Mouse (Mus musculus) MEL (cell line): ENCODE results near the gene Fem1a. TPM values are rescaled to one million over a fixed set of nuclear protein-coding genes. Genes with fewer than 3 reads are reported as not detected.

Experiments
- DNase-seq: peaks from one replicate; pipeline ENCODE4 v3.0.0; 2011; ENCODE audit warnings: low read depth, low spot score
- H3K27ac ChIP-seq: 2 replicates; pipeline ENCODE4 v1.5.1; 2012; ENCODE audit warnings: low read depth, mild to moderate bottlenecking, control low read depth, low read length, moderate library complexity; ENCODE audit not compliant: control insufficient read depth
- H3K27me3 ChIP-seq, 2 experiments: fragments of 150-350 bp in 1 of 2; sonication (generic) in 1 of 2; 2 replicates each; pipeline ENCODE4 v1.6.1; 2012; ENCODE audit warnings: low read length in 2 of 2, mild to moderate bottlenecking in 2 of 2, improper control_type of control experiment in 1 of 2, moderate library complexity in 1 of 2; ENCODE audit not compliant: insufficient read depth in 2 of 2, control insufficient read depth in 1 of 2
- H3K36me3 ChIP-seq, 2 experiments: 2 replicates each; pipeline ENCODE4 v1.6.1; 2012 to 2014; ENCODE audit warnings: low read length in 2 of 2, improper control_type of control experiment in 1 of 2, inconsistent platforms in 1 of 2, mild to moderate bottlenecking in 1 of 2; ENCODE audit not compliant: insufficient read depth in 2 of 2, control insufficient read depth in 1 of 2
- H3K4me1 ChIP-seq, 2 experiments: fragments of 150-350 bp in 1 of 2; sonication (generic) in 1 of 2; 2 replicates each; pipeline ENCODE4 v1.6.1; 2012; ENCODE audit warnings: low read length in 2 of 2, improper control_type of control experiment in 1 of 2, mild to moderate bottlenecking in 1 of 2; ENCODE audit not compliant: insufficient read depth in 2 of 2, control insufficient read depth in 1 of 2
- H3K4me3 ChIP-seq, 2 experiments: fragments of 150-350 bp in 1 of 2; sonication (generic) in 1 of 2; 2 replicates each; pipeline ENCODE4 v1.5.1; 2012; ENCODE audit warnings: low read depth in 2 of 2, low read length in 2 of 2, mild to moderate bottlenecking in 2 of 2, moderate library complexity in 2 of 2, control low read depth in 1 of 2, improper control_type of control experiment in 1 of 2; ENCODE audit not compliant: control insufficient read depth in 1 of 2, insufficient read depth in 1 of 2
- H3K79me2 ChIP-seq: 2 replicates; pipeline ENCODE4 v1.6.1; 2012; ENCODE audit warnings: mild to moderate bottlenecking, low read length, moderate library complexity; ENCODE audit not compliant: control insufficient read depth, poor library complexity, insufficient read depth
- H3K9ac ChIP-seq: 2 replicates; pipeline ENCODE4 v1.6.1; 2012; ENCODE audit warnings: low read depth, mild to moderate bottlenecking, control low read depth, low read length, moderate library complexity; ENCODE audit not compliant: control insufficient read depth, poor library complexity, severe bottlenecking
- H3K9me3 ChIP-seq: fragments of 150-350 bp; sonication (generic); replicated peaks from 2 replicates; pipeline ENCODE4 v1.6.1; 2012; ENCODE audit warnings: mild to moderate bottlenecking, low read length, improper control_type of control experiment, moderate library complexity; ENCODE audit not compliant: insufficient read depth
- CHD1 ChIP-seq: IDR thresholded peaks from 2 replicates; pipeline ENCODE4 v1.6.1; 2012; ENCODE audit warnings: low read depth, mild to moderate bottlenecking, inconsistent platforms, low read length, improper control_type of control experiment
- CHD2 ChIP-seq: IDR thresholded peaks from 2 replicates; pipeline ENCODE4 v1.6.1; 2011; ENCODE audit warnings: low read length, improper control_type of control experiment
- E2F4 ChIP-seq: IDR thresholded peaks from 2 replicates; pipeline ENCODE4 v1.6.1; 2011; ENCODE audit warnings: low read depth, low read length, improper control_type of control experiment, borderline replicate concordance
- ELF1 ChIP-seq: IDR thresholded peaks from 2 replicates; pipeline ENCODE4 v1.6.1; 2014; ENCODE audit warnings: low read depth, mild to moderate bottlenecking, inconsistent platforms, low read length, improper control_type of control experiment, moderate library complexity
- EP300 ChIP-seq, 2 experiments: IDR thresholded peaks; 2 replicates each; pipeline ENCODE4 v1.6.1; 2011; ENCODE audit warnings: improper control_type of control experiment in 2 of 2, low read length in 2 of 2, low read depth in 1 of 2, mild to moderate bottlenecking in 1 of 2
- ETS1 ChIP-seq: IDR thresholded peaks from 2 replicates; pipeline ENCODE4 v1.6.1; 2012; ENCODE audit warnings: low read depth, mild to moderate bottlenecking, inconsistent platforms, low read length, improper control_type of control experiment, moderate library complexity
- GATA1 ChIP-seq: IDR thresholded peaks from 2 replicates; pipeline ENCODE4 v1.6.1; 2011; ENCODE audit warnings: low read depth, low read length, improper control_type of control experiment
- HCFC1 ChIP-seq: IDR thresholded peaks from 2 replicates; pipeline ENCODE4 v1.6.1; 2012; ENCODE audit warnings: low read depth, mild to moderate bottlenecking, inconsistent platforms, low read length, improper control_type of control experiment, moderate library complexity
- KAT2A ChIP-seq: conservative IDR thresholded peaks from 2 replicates; pipeline ENCODE4 v1.6.1; 2012; ENCODE audit warnings: low read depth, low read length, improper control_type of control experiment, inconsistent platforms
- MAFK ChIP-seq: IDR thresholded peaks from 2 replicates; pipeline ENCODE4 v1.6.1; 2011; ENCODE audit warnings: low read depth, mild to moderate bottlenecking, low read length, improper control_type of control experiment, borderline replicate concordance
- MAX ChIP-seq: IDR thresholded peaks from 2 replicates; pipeline ENCODE4 v1.6.1; 2011; ENCODE audit warnings: low read length, improper control_type of control experiment
- MAZ ChIP-seq: IDR thresholded peaks from 2 replicates; pipeline ENCODE4 v1.6.1; 2012; ENCODE audit warnings: low read depth, mild to moderate bottlenecking, inconsistent platforms, low read length, improper control_type of control experiment
- MXI1 ChIP-seq: IDR thresholded peaks from 2 replicates; pipeline ENCODE4 v1.6.1; 2011; ENCODE audit warnings: mild to moderate bottlenecking, low read depth, low read length, improper control_type of control experiment
- NRF1 ChIP-seq: IDR thresholded peaks from 2 replicates; pipeline ENCODE4 v1.6.1; 2014; ENCODE audit warnings: low read depth, mild to moderate bottlenecking, inconsistent platforms, low read length, improper control_type of control experiment, moderate library complexity; ENCODE audit not compliant: poor library complexity, insufficient read depth, severe bottlenecking
- POLR2A ChIP-seq, 2 experiments: IDR thresholded peaks; 2 replicates each; pipeline ENCODE4 v1.6.1; 2011 to 2012; ENCODE audit warnings: low read length in 2 of 2, mild to moderate bottlenecking in 2 of 2, control low read depth in 1 of 2, improper control_type of control experiment in 1 of 2, low read depth in 1 of 2, moderate library complexity in 1 of 2; ENCODE audit not compliant: control insufficient read depth in 1 of 2, insufficient read depth in 1 of 2, poor library complexity in 1 of 2
- POLR2AphosphoS2 ChIP-seq: IDR thresholded peaks from 2 replicates; pipeline ENCODE4 v1.6.1; 2011; ENCODE audit warnings: low read length, improper control_type of control experiment
- RAD21 ChIP-seq: IDR thresholded peaks from 2 replicates; pipeline ENCODE4 v1.6.1; 2011; ENCODE audit warnings: mild to moderate bottlenecking, low read depth, low read length, improper control_type of control experiment
- RCOR1 ChIP-seq: IDR thresholded peaks from 2 replicates; pipeline ENCODE4 v1.6.1; 2012; ENCODE audit warnings: low read depth, mild to moderate bottlenecking, inconsistent platforms, low read length, improper control_type of control experiment
- SIN3A ChIP-seq: IDR thresholded peaks from 2 replicates; pipeline ENCODE4 v1.6.1; 2012; ENCODE audit warnings: low read length, improper control_type of control experiment, inconsistent platforms
- TAL1 ChIP-seq: IDR thresholded peaks from 2 replicates; pipeline ENCODE4 v1.6.1; 2012; ENCODE audit warnings: mild to moderate bottlenecking, inconsistent platforms, low read length, moderate library complexity, mixed read lengths
- TBP ChIP-seq: IDR thresholded peaks from 2 replicates; pipeline ENCODE4 v1.8.0; 2011; ENCODE audit warnings: low read depth, low read length, improper control_type of control experiment
- TCF12 ChIP-seq: IDR thresholded peaks from 2 replicates; pipeline ENCODE4 v1.6.1; 2014; ENCODE audit warnings: low read depth, mild to moderate bottlenecking, inconsistent platforms, low read length, improper control_type of control experiment, moderate library complexity
- UBTF ChIP-seq: IDR thresholded peaks from 2 replicates; pipeline ENCODE4 v1.6.1; 2012; ENCODE audit warnings: low read depth, mild to moderate bottlenecking, inconsistent platforms, low read length, improper control_type of control experiment, moderate library complexity, borderline replicate concordance; ENCODE audit not compliant: insufficient read depth
- USF1 ChIP-seq: IDR thresholded peaks from 2 replicates; pipeline ENCODE4 v1.6.1; 2014; ENCODE audit warnings: low read depth, mild to moderate bottlenecking, inconsistent platforms, low read length, improper control_type of control experiment, moderate library complexity
- USF2 ChIP-seq, 2 experiments: IDR thresholded peaks; 2 replicates each; pipeline ENCODE4 v1.6.1; 2011 to 2012; ENCODE audit warnings: improper control_type of control experiment in 2 of 2, low read length in 2 of 2, borderline replicate concordance in 1 of 2, inconsistent platforms in 1 of 2, low read depth in 1 of 2, mild to moderate bottlenecking in 1 of 2; ENCODE audit not compliant: insufficient read depth in 1 of 2
- ZC3H11A ChIP-seq: IDR thresholded peaks from 2 replicates; pipeline ENCODE4 v1.6.1; 2012; ENCODE audit warnings: low read depth, mild to moderate bottlenecking, inconsistent platforms, low read length, improper control_type of control experiment
- ZKSCAN1 ChIP-seq: IDR thresholded peaks from 2 replicates; pipeline ENCODE4 v1.6.1; 2012; ENCODE audit warnings: low read depth, mild to moderate bottlenecking, inconsistent platforms, low read length, improper control_type of control experiment, moderate library complexity
- ZMIZ1 ChIP-seq: IDR thresholded peaks from 2 replicates; pipeline ENCODE4 v1.6.1; 2012; ENCODE audit warnings: low read depth, mild to moderate bottlenecking, inconsistent platforms, low read length, improper control_type of control experiment, moderate library complexity
- polyA plus RNA-seq, 2 experiments: library from polyadenylated mRNA; stranded (reverse) in 1 of 2; unstranded in 1 of 2; fragments of >175 nt in 1 of 2; fragments of >200 nt in 1 of 2; gene quantifications; 2 replicates each; pipeline versions ENCODE4 v1.2.1 to v1.2.4; 2012; ENCODE audit warnings: low replicate concordance in 2 of 2, low read depth in 1 of 2; ENCODE audit not compliant: insufficient read length in 2 of 2, insufficient read depth in 1 of 2, missing spikeins in 1 of 2
- total RNA-seq: library from RNA; depleted of rRNA; stranded (reverse); fragments of 300-350 nt; gene quantifications from 2 replicates; pipeline ENCODE4 v1.2.3, GENCODE M21; 2012

The Fem1a gene
- total and polyA plus RNA-seq, 3 experiments = 17.1 to 21.5 TPM; not detected in 1

GRCm38 (mm10) chr17:56211090-56211489 lies 45.5 kb upstream of the Fem1a start:
- no peaks in the 10 kb centered on the region for H3K9me3 ChIP-seq
- peaks cover 0 to 2% of the 10 kb centered on the region in 2 experiments; a peak in 1 of 4 replicates for H3K36me3 ChIP-seq
- no peaks in the 10 kb centered on the region for H3K4me1 ChIP-seq
- no peak overlapping the region for H3K9ac ChIP-seq
- H3K27me3 ChIP-seq = no peaks in the 10 kb centered on the region
- H3K79me2 ChIP-seq = no peaks in the 10 kb centered on the region
- no peak overlapping the region for H3K4me3 ChIP-seq
- DNase-seq = no peak
- TF ChIP-seq CHD1 (no peak), EP300 (IDR thresholded peaks at IDR 0.05; ENCODE audit: low read depth in 1 of 2, low read length in 2 of 2) (no peak), MAZ (no peak), ZMIZ1 (no peak), TBP (no peak), POLR2A (IDR thresholded peaks at IDR 0.05; ENCODE audit: control insufficient read depth in 1 of 2, insufficient read depth in 1 of 2, low read depth in 1 of 2, low read length in 2 of 2, poor library complexity in 1 of 2) (no peak), MAX (no peak), RAD21 (no peak), UBTF (no peak), GATA1 (no peak), TCF12 (no peak), ZC3H11A (no peak), TAL1 (no peak), SIN3A (no peak), ELF1 (no peak), NRF1 (no peak), ZKSCAN1 (no peak)
- no peak overlapping the region for H3K27ac ChIP-seq

- H3K4me1 ChIP-seq = peaks cover 0 to 9% of the 10 kb centered on the region in 2 experiments; a peak in 1 of 4 replicates
- H3K27ac ChIP-seq = no peak overlapping the region
- TF ChIP-seq CHD2 (no peak), USF1 (no peak), MXI1 (no peak), ZMIZ1 (no peak), SIN3A (no peak), KAT2A (no peak), POLR2A (IDR thresholded peaks at IDR 0.05; ENCODE audit: control insufficient read depth in 1 of 2, insufficient read depth in 1 of 2, low read depth in 1 of 2, low read length in 2 of 2, poor library complexity in 1 of 2) (no peak), POLR2AphosphoS2 (no peak), TAL1 (no peak), MAZ (no peak), HCFC1 (no peak), RCOR1 (no peak), MAFK (no peak), E2F4 (no peak), ETS1 (no peak), USF2 (IDR thresholded peaks at IDR 0.05; ENCODE audit: borderline replicate concordance in 1 of 2, insufficient read depth in 1 of 2, low read depth in 1 of 2, low read length in 2 of 2) (no peak)
- no peak overlapping the region for H3K9ac ChIP-seq
- no peak for DNase-seq
- H3K9me3 ChIP-seq = no peaks in the 10 kb centered on the region
- no peak overlapping the region for H3K4me3 ChIP-seq
- H3K79me2 ChIP-seq = peaks cover 7% of the 10 kb centered on the region; the same call in 1 of the 2 replicates
- H3K36me3 ChIP-seq = peaks cover under 1 to 2% of the 10 kb centered on the region in 2 experiments; a peak in 2 of 4 replicates
- H3K27me3 ChIP-seq = no peaks in the 10 kb centered on the region
These were observed 43.9 kb upstream of the Fem1a start for GRCm38 (mm10) chr17:56212676-56213075.
